Mouse (Mus musculus) Muller cell, postnatal 12 days (primary cell): ENCODE results near the gene Baz2b.

Experiments used
- DNase-seq: peaks from one replicate; pipeline ENCODE4 v3.0.0-alpha.2; 2015; ENCODE audit errors: inconsistent ontology term

Gene Baz2b

GRCm38 (mm10) chr2:60132269-60133042, 77.2 kb downstream of the Baz2b start:
- DNase-seq: no peak

GRCm38 (mm10) chr2:60128631-60129030, 81.0 kb downstream of the Baz2b start:
- DNase-seq: no peak

- DNase-seq: peak; percentile 80
Measured at GRCm38 (mm10) chr2:60126831-60127230, 82.8 kb downstream of the Baz2b start.

GRCm38 (mm10) chr2:60126292-60126691, 83.3 kb downstream of the Baz2b start:
- peak; percentile 42 for DNase-seq

GRCm38 (mm10) chr2:60125049-60126004, 84.3 kb downstream of the Baz2b start:
- DNase-seq: peak; percentile 84

GRCm38 (mm10) chr2:60124648-60125048, 85.0 kb downstream of the Baz2b start:
- DNase-seq: no peak

- peak; percentile 63 for DNase-seq
Measured at GRCm38 (mm10) chr2:60123911-60124647, 85.6 kb downstream of the Baz2b start.

- peak; percentile 63 for DNase-seq
Measured at GRCm38 (mm10) chr2:60123061-60123874, 86.4 kb downstream of the Baz2b start.

- peak; percentile 53 for DNase-seq
Measured at GRCm38 (mm10) chr2:60122188-60122587, 87.5 kb downstream of the Baz2b start.

GRCm38 (mm10) chr2:60120681-60121080, 89.0 kb downstream of the Baz2b start:
- peak; percentile 30 for DNase-seq

- DNase-seq: peak; percentile 71
Measured at GRCm38 (mm10) chr2:60118684-60119558, 90.7 kb downstream of the Baz2b start.

- peak; percentile 63 for DNase-seq
Measured at GRCm38 (mm10) chr2:60117867-60118266, 91.8 kb downstream of the Baz2b start.

- DNase-seq: peak; percentile 76
Measured at GRCm38 (mm10) chr2:60115891-60116554, 93.6 kb downstream of the Baz2b start.

GRCm38 (mm10) chr2:60114901-60115300, 94.7 kb downstream of the Baz2b start:
- no peak for DNase-seq

- peak; percentile 39 for DNase-seq
Measured at GRCm38 (mm10) chr2:60113661-60114560, 95.7 kb downstream of the Baz2b start.

- peak; percentile 43 for DNase-seq
Measured at GRCm38 (mm10) chr2:60112116-60112515, 97.5 kb downstream of the Baz2b start.

GRCm38 (mm10) chr2:60109001-60109400, 100.6 kb downstream of the Baz2b start:
- DNase-seq: no peak

- DNase-seq: no peak
Measured at GRCm38 (mm10) chr2:60096625-60097024, 113.0 kb downstream of the Baz2b start.
